Mouse (Mus musculus): ENCODE measurements around the gene Zfp81.
"Not testable (repeated sequence)": the region's sequence is repeated elsewhere in the genome, so short reads cannot be mapped to it uniquely, and the experiment has no call there.

The Zfp81 gene

DNA sequence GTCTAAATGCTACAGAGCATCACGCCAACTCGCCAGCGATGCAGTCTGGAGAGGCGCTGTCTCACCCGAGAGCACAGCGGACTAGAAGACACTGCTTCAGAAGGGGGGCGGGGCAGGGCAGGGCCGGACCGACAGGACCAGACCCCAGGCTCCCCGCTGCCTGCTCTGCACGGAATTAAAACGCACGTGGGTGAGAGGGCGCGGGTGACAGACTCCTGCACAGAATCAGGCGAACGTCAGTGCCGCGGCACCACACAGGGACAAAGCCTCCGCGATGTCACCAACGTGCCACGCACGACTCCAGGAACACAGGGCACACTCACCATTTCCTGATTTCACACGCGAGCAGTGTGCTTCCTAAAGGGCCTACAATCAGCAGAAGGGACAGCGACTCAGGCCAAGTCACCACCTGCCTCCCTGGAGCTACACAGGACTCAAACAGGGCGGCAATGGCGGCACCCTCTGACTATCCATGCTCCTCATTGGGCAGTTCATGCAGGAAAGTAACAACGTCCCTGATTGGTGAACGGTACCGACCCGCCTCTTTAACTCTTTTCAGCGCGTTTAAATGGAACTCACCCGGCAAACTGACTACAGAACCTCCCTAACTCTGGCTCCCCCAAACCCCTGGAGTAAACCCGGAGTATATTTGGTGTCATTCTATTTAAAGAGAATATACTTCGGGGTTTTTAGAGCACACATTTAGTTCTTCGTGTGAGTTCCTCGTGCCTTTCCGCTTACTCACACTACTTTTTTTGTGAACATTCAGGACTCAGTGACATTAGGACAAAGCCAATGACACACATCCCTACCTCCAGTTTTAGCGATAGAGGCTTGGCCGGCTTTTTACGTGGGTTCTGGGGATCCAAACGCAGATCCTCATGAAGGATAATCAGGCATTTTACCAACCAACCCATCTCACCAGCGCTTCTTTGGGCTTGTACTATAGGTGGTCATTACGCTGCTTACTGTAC lies at the start of gene Zfp81:
TSS of gene Zfp81 (minus strand) at position 468 of the 974 bp plus-strand sequence.
- in situ Hi-C loops (cut with MboI, MseI) = no loop called here

DNA sequence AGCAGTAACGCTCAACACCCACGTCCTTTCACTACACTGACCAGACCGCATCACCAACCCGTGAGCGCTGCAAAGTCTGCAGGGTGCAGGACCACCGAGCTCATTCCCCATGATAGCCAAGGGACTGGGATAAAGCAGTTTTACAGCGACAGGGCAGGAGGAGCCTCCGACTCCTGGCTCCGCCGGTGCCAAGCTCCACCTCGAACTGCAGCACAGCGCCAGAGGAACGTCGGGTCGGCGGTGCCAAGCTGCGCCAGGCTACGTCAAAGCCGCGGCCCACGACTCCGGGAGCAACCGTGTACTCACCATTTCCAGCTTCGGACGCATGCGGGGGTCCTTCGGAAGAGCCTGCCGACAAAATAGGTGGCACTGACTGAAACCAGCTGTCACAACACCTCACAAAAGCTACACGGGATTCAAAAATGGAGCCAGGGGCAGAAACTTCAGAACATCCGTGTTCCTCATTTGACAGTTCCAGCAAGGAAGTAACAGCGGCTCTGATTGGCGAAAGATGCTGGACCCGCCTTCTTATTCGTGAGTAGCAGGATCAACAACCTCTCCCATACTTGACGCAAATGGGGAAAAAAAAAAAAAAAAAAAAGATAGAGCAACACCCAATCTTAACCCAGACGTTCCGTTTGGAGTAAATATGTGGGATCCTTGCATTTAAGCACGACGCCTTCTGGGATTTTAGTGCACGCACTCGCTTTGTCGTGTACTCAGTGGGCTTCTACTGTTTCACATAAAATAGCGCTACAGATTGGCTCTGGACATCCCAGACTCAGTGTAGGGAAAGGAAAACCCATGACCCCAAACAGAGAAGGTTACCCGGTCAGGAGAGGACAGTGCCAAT lies 35.7 kb upstream of the Zfp81 start, which contains the start of gene Zfp101:
TSS of gene Zfp101 (minus strand) at position 460 of the 853 bp plus-strand sequence.
- in situ Hi-C loops (cut with MboI, MseI) = no loop called here

DNA sequence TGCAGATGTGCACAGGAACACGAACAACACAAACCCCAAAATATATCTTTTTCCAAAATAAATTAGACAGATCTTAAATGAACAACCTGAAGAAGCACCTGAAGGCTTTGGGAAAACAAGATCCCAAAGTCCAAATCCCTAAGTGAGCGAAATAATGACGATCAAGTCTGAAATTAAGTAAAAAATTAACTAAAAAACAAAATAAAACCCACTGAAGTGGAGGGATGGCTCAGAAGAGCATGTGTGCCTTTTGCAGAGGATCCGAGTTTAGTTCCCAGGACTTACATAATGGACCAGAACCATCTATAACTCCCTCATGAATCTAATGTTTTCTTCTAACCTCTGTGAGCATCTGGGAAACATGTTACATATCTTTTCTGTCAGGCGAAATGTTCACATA lies 33.6 kb upstream of the Zfp81 start:
- in situ Hi-C loops (cut with MboI, MseI) = no loop called here

DNA sequence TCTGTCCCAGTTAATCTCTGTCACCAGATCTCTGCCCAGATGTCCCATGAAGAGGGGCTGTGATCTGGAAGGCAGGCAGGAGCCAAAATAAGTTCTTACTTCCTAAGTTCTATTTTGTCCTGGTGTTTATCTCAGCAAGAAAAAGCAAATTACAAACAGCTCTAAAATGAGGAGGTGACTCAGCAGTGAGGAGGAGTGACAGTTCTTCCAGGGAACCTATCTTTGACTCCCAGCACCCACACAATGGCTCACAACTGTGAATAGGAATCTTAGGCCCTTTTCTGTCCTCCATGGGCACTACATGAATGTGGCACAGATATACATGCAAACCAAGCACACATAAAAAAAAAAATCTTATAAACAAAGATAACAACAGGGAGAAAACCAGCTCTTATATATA lies 27.0 kb upstream of the Zfp81 start:
- in situ Hi-C loops (cut with MboI, MseI) = no loop called here

DNA sequence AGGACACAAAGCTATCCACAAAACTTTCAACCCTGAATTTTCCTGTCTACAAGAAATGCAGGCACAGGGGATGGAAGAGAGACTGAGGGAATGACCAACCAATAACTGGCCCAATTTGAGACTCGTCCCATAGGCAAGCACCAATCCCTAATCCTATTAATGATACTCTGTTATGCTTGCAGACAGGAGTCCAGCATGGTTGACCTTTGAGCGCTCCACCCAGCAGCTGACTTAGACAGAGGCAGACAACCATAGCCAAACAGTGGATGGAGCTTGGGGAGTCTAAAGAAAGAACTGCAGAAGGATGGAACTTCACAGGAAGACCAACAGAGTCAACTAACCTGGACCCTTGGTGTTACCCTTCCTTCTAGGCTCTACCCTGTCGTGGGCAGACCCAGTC lies 14.1 kb upstream of the Zfp81 start:
- in situ Hi-C loops (cut with MboI, MseI) = no loop called here

DNA sequence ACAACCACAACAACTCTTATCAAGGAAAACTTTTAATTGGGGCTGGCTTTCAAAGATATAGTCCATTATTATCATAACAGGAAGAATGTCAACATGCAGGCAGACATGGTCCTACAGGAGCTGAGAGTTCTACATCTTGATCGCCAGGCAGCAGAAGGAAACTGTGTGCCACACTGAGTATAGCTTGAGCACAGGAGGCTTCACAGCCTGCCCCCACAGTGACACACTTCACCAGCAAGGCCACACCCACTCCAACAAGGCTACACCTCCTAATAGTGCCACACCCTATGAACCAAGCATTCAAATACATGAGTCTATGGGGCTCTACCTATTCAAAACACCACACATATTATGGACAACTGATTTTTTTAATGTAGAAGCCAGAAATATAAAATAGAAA lies 5.7 kb downstream of the Zfp81 start:
- in situ Hi-C loops (cut with MboI, MseI) = no loop called here

DNA sequence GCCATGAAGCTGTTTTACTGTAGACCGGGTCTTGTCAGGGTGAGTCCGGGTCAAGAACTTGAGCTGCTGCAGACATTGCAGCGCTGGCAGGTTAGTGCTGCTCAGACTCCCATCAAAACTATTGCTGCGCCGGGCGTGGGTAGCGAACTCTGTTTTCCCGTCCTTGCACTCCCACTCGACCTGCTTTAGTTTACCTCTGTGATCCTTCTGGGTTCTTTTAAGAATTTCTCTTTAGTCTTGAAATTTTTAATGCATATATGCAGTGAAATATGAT lies 68.9 kb downstream of the Zfp81 start:
- in situ Hi-C loops (cut with MboI, MseI) = not testable (repeated sequence)

DNA sequence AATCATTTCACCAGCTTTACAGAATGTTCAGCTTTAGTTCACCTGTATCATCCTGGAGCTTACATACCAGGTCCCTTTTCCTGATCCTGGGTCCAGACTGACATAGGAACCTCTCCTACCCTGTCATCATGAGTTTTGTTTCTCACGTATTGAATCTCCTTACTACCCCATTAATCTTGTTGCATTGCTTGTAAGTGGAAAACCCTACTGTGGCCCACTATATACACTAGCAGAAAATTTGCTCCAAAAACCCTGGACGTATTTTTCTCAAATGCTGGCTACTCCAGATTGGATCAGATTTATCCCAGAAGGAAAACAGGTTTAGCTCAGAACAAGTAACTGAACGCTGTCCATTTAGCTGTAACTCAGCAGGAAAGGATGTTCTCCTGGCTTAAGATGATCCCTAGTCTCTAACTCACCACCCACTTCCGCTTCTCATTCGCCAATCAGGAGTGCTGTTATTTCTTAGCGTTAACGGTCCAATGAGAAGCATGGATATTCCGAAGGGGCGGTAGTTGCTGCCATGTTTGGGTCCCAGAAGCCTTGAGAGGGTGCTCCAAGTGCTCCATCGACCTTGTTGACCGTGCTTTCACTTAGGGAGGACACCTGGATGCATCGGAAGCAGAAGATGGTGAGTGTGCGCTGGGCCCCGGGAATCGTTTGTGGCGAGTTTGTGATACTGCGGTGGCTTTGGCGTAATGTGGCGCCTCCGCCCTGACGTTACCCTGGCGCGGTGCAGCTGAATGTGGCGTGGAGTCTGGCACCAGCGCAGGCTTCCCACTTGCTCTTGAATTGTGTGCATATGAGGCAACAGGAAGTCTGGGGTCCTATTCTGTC lies 69.4 kb downstream of the Zfp81 start, which contains the start of gene Zfp955b:
TSS of gene Zfp955b (plus strand) at position 506 of the 837 bp plus-strand sequence.
- in situ Hi-C loops (cut with MboI, MseI) = not testable (repeated sequence)

Measured in T-helper 17 cell (primary cell).